Mouse (Mus musculus) lung, postnatal 0 days (tissue): ENCODE data around the gene Thop1. TPM values are rescaled to one million over a fixed set of nuclear protein-coding genes. Genes with fewer than 3 reads are reported as not detected.

ENCODE experiments used
- ATAC-seq: fragments of 200-750 bp; cut with Nextera tagmentation; 2 replicates; pipeline ENCODE4 v1.8.0; 2017; ENCODE audit warnings: moderate library complexity
- DNase-seq: peaks from one replicate; pipeline ENCODE4 v3.0.0-alpha.2; 2016; ENCODE audit warnings: low spot score
- H3K27ac ChIP-seq: fragments of 300-500 bp; sonication (generic); 2 replicates; pipeline ENCODE4 v1.5.1; 2014; ENCODE audit warnings: antibody characterized with exemption, mild to moderate bottlenecking, low read length, mixed read lengths
- H3K27me3 ChIP-seq: fragments of 300-500 bp; sonication (generic); replicated peaks from 2 replicates; pipeline ENCODE4 v1.6.1; 2014; ENCODE audit warnings: low read length, mixed read lengths; ENCODE audit not compliant: insufficient read depth
- H3K36me3 ChIP-seq: fragments of 300-500 bp; sonication (generic); 2 replicates; pipeline ENCODE4 v1.6.1; 2014; ENCODE audit warnings: low read length, mixed read lengths; ENCODE audit not compliant: insufficient read depth
- H3K4me1 ChIP-seq: fragments of 300-500 bp; sonication (generic); 2 replicates; pipeline ENCODE4 v1.6.1; 2014; ENCODE audit warnings: antibody characterized with exemption, low read depth, low read length, mixed read lengths; ENCODE audit not compliant: insufficient read depth
- H3K4me2 ChIP-seq: fragments of 300-500 bp; sonication (generic); replicated peaks from 2 replicates; pipeline ENCODE4 v1.6.1; 2014; ENCODE audit warnings: low read depth, mild to moderate bottlenecking, low read length, moderate library complexity, mixed read lengths
- H3K4me3 ChIP-seq: fragments of 300-500 bp; sonication (generic); 2 replicates; pipeline ENCODE4 v1.5.1; 2014; ENCODE audit warnings: low read depth, low read length
- H3K9ac ChIP-seq: fragments of 300-500 bp; sonication (generic); replicated peaks from 2 replicates; pipeline ENCODE4 v1.6.1; 2014; ENCODE audit warnings: low read depth, mild to moderate bottlenecking
- H3K9me3 ChIP-seq: fragments of 300-500 bp; sonication (generic); 2 replicates; pipeline ENCODE4 v1.6.1; 2016; ENCODE audit warnings: low read length, mixed read lengths
- CTCF ChIP-seq: IDR thresholded peaks from 2 replicates; pipeline ENCODE4 v1.5.1; 2016; ENCODE audit warnings: antibody characterized with exemption, mild to moderate bottlenecking
- EP300 ChIP-seq: IDR thresholded peaks from 2 replicates; pipeline ENCODE4 v1.6.1; 2016; ENCODE audit warnings: antibody characterized with exemption, mild to moderate bottlenecking, control low read depth
- WGBS: fragments of 180-500 bp; shearing (Covaris S2); extraction: QIAGEN DNeasy Blood & Tissue Kit; methylation state at CpG from one replicate; pipeline ENCODE4 v1.1.7; 2014; 5-methylcytosine and 5-hydroxymethylcytosine counted together
- polyA plus RNA-seq: library from polyadenylated mRNA; unstranded; fragments of >200 nt; fragmentation: Nextera tagmentation; extraction: Ambion mirVana; gene quantifications from 2 replicates; pipeline ENCODE4 v1.2.1, GENCODE M21; 2015

Thop1 gene
- 14.0 and 15.1 TPM in 2 replicates for polyA plus RNA-seq

- Histone ChIP-seq H3K4me1 (peaks cover 6% of the 10 kb centered on the region; the same call in 1 of the 2 replicates), H3K4me3 (peak within 1 kb of the TSS; percentile 48), H3K36me3 (no peaks in the 10 kb centered on the region), H3K27me3 (no peaks in the 10 kb centered on the region), H3K9ac (peak within 1 kb of the TSS; percentile 63), H3K27ac (no peak within 1 kb of the TSS), H3K4me2 (peak within 1 kb of the TSS; percentile 87), H3K9me3 (no peaks in the 10 kb centered on the region)
- TF ChIP-seq CTCF (no peak), EP300 (no peak)
- peak; percentile 98 for ATAC-seq
- peak; percentile 100 for DNase-seq
- WGBS, result under 1% methylated on average over 35 of the region's 35 CpGs
Observed at GRCm38 (mm10) chr10:81069836-81070235, at the start of gene Thop1. TSS of gene Thop1 (plus strand) at chr10:81070035.

GRCm38 (mm10) chr10:81020207-81020606 is 49.6 kb upstream of the Thop1 start:
- Histone ChIP-seq H3K9me3 (no peaks in the 10 kb centered on the region), H3K4me3 (no peak overlapping the region), H3K9ac (no peak overlapping the region), H3K27me3 (peaks cover 1% of the 10 kb centered on the region; the same call in 1 of the 2 replicates), H3K27ac (no peak overlapping the region), H3K4me2 (no peak overlapping the region), H3K4me1 (no peaks in the 10 kb centered on the region), H3K36me3 (no peaks in the 10 kb centered on the region)
- no peak for DNase-seq
- TF ChIP-seq CTCF (no peak), EP300 (no peak)
- 30% methylated on average over 2 of the region's 2 CpGs for WGBS
- ATAC-seq, result no peak

GRCm38 (mm10) chr10:81021547-81022110 is 48.2 kb upstream of the Thop1 start:
- DNase-seq (no peak), ATAC-seq (no peak)
- Histone ChIP-seq H3K36me3 (no peaks in the 10 kb centered on the region), H3K9me3 (no peaks in the 10 kb centered on the region), H3K27ac (no peak overlapping the region), H3K4me1 (no peaks in the 10 kb centered on the region), H3K4me2 (no peak overlapping the region), H3K4me3 (no peak overlapping the region), H3K9ac (no peak overlapping the region), H3K27me3 (peaks cover 3% of the 10 kb centered on the region; the same call in 1 of the 2 replicates)
- TF ChIP-seq EP300 (no peak), CTCF (no peak)
- 9% methylated on average over 20 of the region's 26 CpGs for WGBS

- Histone ChIP-seq H3K4me3 (no peak overlapping the region), H3K27me3 (peaks cover 3% of the 10 kb centered on the region; the same call in 1 of the 2 replicates), H3K9ac (no peak overlapping the region), H3K4me1 (no peaks in the 10 kb centered on the region), H3K9me3 (no peaks in the 10 kb centered on the region), H3K4me2 (no peak overlapping the region), H3K36me3 (no peaks in the 10 kb centered on the region), H3K27ac (no peak overlapping the region)
- 67% methylated on average over 8 of the region's 8 CpGs for WGBS
- DNase-seq, result no peak
- TF ChIP-seq CTCF (peak; percentile 36; the same call in 1 of the 2 replicates), EP300 (no peak)
- no peak for ATAC-seq
Observed at GRCm38 (mm10) chr10:81022744-81023143, 47.1 kb upstream of the Thop1 start.

- Histone ChIP-seq H3K4me1 (no peaks in the 10 kb centered on the region), H3K27me3 (peaks cover 3% of the 10 kb centered on the region; the same call in 1 of the 2 replicates), H3K36me3 (no peaks in the 10 kb centered on the region), H3K27ac (no peak overlapping the region), H3K9me3 (no peaks in the 10 kb centered on the region), H3K4me3 (no peak overlapping the region), H3K4me2 (no peak overlapping the region), H3K9ac (no peak overlapping the region)
- DNase-seq (no peak), ATAC-seq (no peak)
- WGBS, result 55% methylated on average over 5 of the region's 5 CpGs
- TF ChIP-seq EP300 (no peak), CTCF (no peak)
Observed at GRCm38 (mm10) chr10:81024346-81024937, 45.4 kb upstream of the Thop1 start.

GRCm38 (mm10) chr10:81025047-81025621 is 44.7 kb upstream of the Thop1 start:
- H3K27ac ChIP-seq, result no peak overlapping the region
- peak; percentile 35; the same call in 1 of the 2 replicates for ATAC-seq
- no peak overlapping the region for H3K9ac ChIP-seq
- peaks cover 3% of the 10 kb centered on the region; the same call in 1 of the 2 replicates for H3K27me3 ChIP-seq
- H3K4me1 ChIP-seq, result no peaks in the 10 kb centered on the region
- no peak for DNase-seq
- no peaks in the 10 kb centered on the region for H3K9me3 ChIP-seq
- H3K4me2 ChIP-seq, result peak overlapping the region; percentile 42; the same call in 1 of the 2 replicates
- WGBS, result 3% methylated on average over 34 of the region's 43 CpGs
- H3K36me3 ChIP-seq, result 0 out of 2 replicates have a peak, but pooled peaks cover 2% of the 10 kb centered on the region
- no peak overlapping the region for H3K4me3 ChIP-seq
- no peak for TF ChIP-seq EP300
- TF ChIP-seq CTCF, result no peak
